Mouse (Mus musculus): ENCODE measurements at regions not wholly inside any gene's neighbourhood (a gene's known extent, or its start where the extent isn't known, plus 50 kb on each side); places are given as distances from the start of the nearest gene placed in this dataset.

GRCm38 (mm10) chr6:26490321-26490720, 681.3 kb upstream of the Pot1a start:
- DNase-seq (ENCODE audit: low spot score) = no peak

- DNase-seq (ENCODE audit: low spot score) = no peak
Measured at GRCm38 (mm10) chr6:26484451-26484850, 675.4 kb upstream of the Pot1a start.

GRCm38 (mm10) chr6:26441133-26441875, 632.3 kb upstream of the Pot1a start:
- peak; percentile 75 for DNase-seq (ENCODE audit: low spot score)

GRCm38 (mm10) chr6:26440445-26440844, 631.4 kb upstream of the Pot1a start:
- peak; percentile 63 for DNase-seq (ENCODE audit: low spot score)

All from retina, embryonic 14.5 days (tissue).